Mouse (Mus musculus) CD8-positive naive resting alpha-beta T cell, adult 2 months (primary cell): ENCODE measurements around the gene Csmd2.

ENCODE experiments used
- DNase-seq, 2 experiments: peaks; one replicate each; pipeline ENCODE4 v3.0.0; 2022; ENCODE audit warnings: low read depth in 2 of 2, low spot score in 2 of 2

Csmd2 gene

DNA sequence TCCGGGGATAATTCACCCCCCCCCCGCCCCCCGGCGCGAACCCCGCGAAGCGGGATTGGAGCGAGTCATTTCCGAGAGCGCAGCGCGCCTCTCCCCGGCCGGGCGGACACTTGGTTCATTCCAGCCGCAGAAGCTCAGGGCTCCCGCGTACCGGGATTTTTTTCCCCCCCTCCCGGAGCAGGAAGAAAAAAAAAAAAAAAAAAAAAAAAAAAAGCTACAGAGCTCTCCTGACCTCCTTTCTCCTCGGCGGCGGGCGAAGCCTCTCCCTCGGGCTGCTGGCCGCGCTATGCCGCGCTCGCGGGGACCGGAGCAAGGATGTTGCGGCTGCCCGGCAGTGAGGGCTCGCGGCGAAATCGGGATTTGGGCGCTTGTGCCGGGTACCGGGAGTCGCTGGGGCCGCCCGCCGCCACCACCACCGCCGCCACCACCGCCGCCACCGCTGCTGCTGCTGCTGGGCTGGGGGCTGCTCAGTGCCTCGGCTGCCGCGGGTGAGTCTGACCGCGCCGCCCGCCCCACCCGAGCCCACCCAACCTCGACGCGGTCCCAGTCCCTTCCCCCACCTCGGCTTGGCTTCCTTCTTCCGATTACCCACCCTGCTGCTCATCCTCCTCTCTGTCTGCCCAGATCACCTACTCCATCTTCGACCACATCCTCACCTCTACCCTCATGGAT lies at the start of gene Csmd2:
TSS of gene Csmd2 (plus strand) at position 74 of the 672 bp plus-strand sequence.
- DNase-seq = no peak

DNA sequence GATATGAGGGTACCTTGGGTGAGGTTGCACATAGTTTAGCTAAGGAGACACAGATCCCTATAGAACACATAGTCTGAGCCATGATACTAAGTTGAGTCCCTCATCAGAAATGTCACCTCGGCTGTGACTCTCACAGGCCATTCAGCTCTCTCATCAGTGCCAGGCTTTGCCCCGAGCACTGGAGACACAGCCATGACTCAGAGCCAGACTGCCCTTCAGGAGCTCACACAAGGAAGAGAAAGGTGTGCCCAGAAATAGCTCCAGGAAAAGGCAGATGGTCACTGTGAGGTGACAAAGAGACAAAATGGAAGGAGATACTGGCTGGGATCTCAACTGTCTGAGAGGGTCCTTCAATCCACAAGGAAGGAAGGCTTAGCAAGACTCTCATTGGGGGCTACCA lies 40.0 kb upstream of the Csmd2 start:
- no peak for DNase-seq

DNA sequence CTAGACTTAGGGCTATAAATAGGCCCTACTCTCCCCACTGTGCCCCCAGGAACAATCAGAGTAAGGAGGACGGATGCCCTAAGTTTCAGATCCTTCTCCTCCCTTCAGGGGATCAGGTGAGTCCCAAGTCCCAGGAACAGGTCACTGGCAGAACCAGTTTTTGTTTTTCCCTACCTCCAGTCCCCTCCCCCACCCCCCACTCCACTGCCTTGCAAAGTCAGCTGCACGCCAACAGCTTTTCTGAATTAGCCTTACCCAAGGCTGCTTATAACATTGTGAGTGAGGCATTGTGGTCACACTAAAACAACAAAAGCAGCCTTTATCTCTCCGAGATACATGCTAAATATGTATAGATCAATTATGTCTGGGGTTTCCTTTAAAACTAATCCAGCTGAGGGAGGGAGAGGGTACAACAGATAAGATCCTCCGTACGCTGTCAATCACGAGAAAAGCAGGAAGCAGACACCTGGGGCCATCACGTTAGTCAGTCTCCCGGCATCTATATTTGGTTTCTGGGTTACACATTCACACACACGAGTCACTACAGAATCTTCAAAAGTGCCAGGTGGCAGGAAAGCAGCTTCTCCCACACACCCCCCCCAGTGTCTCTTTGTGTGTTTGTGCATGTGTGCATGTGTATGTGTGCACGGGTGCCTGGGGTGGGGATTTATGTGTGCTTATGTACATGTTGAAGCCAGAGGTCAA lies 34.5 kb upstream of the Csmd2 start:
- DNase-seq = no peak

DNA sequence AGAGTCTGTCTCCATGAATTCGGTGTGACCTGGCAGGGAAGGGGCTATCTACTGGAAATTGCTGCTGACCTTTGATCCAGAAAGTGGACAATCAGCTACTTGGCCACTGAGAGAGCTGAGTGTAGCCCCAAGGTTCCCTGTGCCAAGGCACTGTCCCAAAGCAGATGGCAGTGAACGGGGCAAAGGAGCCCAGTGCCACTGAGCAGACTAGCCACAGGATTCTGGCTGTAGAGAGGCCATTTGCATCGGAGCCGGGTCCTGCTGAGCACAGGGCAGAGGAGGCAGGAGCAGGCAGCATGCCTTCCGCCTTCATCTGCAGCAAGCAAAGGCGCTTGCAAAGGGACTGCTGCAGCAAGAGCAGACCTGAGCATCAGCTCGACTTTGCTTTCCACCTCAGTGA lies 18.6 kb upstream of the Csmd2 start:
- no peak for DNase-seq

DNA sequence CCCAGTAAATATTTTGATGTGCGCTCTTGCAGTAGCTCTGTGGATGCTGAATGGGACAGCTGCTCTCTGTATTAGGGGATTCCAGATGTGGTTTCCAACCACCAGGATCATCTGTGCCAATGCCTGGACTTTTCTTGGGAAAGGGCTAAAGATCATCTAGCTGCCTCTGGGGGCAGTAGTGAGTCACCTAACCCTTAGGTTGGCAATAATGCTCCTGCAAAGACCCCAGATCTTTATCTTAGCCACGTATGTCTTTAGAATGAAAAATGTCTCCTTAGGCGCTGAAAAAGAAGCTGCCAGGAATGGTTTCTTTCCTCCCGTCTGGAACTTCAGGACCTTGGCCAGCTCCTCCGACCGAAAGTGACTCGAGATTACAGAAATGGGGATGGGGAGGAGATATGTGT lies 17.6 kb upstream of the Csmd2 start:
- DNase-seq = no peak

DNA sequence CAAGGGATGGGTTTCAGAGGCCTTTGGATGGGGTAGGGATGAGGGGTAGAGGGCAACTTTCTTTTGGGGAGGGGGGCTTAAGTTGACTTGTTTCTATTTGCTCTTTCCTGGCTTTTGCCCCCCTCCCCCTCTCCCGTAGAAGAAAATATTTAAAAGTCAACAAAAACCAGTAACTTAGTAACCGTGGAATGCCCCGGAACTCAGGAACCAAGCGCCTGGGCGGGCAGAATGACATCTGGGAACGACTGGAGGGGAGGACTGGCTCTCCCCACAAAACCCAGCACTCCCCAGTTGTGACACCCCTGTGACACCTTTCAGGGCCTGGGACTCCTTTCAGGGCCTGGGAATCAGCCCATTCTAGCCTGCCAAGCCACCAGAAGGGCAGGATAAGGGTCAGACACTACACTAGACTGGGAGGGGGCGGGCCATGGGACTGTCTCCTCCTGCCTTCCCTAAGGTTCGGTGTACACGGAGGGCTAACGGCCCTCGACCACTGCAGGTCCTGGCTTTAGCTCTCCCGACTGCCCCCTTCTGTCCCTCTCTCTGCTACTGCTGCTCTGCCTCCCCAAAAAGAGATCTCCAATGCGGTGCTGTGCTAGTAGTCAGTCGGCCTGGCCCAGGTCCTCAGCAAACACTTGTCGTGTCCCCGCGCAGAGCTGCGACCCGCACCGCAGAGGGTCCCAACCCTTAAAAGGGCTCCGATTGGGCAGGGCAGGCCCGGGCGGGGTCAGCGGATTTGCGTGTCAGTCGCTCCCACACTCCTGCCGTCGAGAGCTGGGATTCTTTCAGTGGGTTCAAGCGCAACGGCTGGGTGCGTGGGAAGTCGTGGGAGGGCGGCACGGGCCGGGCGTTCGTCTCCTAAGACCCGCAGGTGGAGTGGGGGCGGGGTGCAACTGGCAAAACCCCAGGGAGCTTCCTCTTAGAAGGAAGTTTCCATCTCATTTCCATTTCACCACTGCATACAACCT lies 16.5 kb upstream of the Csmd2 start, which contains the start of gene CK137956:
TSS of gene CK137956 (minus strand) at position 51 of the 968 bp plus-strand sequence.
- no peak for DNase-seq

DNA sequence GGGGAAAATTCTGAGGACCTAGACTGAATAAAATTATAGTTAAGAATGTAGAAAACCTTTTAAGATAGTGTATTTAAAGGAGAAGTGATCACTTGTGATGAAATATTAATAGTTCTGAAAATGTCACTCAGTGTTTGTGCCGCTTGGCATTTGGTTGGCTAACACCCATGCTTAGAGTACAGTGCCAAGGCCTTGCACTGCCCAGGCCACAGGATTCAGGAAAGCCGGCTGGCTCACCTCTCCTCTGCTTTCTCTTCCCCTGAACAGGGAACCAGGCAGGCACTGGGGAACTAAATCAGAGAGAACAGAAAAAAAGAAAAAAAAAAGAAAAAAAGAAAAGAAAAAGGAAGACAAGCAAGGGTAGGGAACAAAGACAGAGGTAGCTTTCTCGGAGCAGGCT lies 14.7 kb upstream of the Csmd2 start:
- DNase-seq = no peak

DNA sequence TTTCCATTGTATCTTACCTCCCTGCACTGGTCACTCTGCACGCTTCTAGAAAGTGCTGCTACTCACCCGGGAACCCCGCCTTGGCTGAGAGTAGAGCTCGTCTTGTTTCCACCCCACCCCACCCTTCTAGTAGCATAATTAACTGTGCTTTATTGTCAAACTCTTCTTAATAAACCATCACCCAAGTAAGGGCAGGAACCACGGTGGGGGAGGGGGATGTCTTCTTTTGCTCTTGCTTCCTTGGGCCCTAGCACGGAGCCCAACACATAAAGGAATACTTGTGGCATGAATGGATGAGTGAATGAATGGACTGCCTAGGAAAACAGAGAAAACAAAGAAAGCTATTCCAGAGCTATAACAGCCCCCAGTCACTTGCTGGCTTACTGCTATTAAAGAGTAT lies 6.5 kb upstream of the Csmd2 start:
- no peak for DNase-seq

DNA sequence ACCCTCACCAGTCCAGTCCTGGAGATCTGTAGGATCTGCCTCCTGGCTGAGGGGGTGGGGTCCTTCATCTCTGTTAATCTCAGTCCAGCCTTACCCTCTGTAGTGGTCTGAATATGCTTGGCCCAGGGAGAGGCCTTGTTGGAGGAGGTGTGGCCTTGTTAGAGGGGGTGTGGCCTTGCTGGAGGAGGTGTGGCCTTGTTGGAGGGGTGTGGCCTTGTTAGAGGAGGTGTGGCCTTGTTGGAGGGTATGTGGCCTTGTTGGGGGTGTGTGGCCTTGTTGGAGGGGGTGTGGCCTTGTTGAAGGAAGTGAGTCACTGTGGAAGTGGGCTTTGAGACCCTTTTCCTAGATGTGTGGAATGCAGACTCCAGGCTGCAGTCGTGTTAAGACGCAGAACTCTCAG lies 3.2 kb upstream of the Csmd2 start:
- DNase-seq = no peak

DNA sequence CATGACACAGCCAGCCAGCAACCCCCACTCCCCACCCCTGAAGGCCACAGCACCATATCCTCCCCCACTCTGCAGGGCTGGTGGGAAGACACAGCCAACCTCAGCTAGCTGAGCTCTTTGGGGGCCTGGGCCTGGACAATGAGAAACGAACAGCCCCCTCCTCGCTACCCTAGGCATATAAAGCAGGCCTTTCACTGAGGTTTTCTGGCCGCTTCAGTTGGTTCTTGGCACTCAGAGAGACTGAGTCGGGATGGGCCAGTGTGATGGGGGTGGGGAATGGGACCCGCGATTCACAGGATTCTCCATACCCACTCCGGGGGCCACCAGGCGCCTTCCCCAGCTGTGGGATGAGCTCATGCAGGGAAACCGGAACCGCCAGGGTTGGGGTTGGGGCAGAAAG lies 1.8 kb upstream of the Csmd2 start:
- no peak for DNase-seq

DNA sequence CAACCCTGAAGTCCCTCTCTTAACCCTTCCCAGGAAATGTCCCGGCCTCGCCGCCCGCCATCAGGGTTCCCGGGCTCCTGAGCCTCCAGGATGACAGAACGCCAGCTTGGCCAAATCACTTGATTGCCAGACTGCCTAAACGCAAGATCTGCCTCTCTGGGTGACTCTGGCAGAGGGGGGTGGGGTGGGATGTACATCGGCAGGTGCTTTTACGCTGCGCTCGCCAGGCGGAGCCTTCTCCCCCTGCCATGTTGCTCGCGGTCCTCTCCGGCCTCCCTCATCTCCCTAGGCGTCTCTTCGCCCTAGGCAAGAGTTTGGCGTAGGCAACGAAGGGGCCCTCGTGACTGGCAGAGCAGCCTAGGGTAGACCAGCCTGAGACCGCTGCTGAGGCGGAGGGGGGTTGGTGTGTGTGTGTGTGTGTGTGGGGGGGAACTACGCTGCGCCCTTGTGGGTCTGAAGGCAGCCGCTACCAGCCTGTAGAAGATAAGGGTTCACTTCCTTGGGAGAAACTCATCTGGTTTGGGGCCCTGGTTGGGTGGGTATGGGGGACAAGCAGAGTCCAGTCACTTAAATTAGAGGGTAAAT lies 1.1 kb upstream of the Csmd2 start:
- no peak for DNase-seq

DNA sequence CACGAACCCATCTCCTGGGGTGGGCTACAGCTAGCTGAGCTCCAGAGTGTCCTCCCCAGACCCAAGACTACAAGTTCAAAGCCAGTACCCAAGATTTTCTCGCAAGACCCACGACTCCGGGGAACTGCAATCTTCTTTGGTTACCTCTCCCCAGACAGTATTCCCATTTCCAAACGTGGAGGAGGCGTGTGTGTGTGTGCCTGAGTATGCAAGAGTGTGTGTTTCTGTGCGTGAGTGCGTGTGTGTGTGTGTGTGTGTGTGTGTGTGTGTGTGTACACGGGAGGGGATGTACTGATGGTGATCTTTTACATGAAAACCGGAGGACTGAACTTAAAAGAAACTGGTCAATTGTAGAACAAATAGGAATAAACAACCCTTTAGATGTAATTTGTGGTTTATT lies 387 bp upstream of the Csmd2 start:
- no peak for DNase-seq

DNA sequence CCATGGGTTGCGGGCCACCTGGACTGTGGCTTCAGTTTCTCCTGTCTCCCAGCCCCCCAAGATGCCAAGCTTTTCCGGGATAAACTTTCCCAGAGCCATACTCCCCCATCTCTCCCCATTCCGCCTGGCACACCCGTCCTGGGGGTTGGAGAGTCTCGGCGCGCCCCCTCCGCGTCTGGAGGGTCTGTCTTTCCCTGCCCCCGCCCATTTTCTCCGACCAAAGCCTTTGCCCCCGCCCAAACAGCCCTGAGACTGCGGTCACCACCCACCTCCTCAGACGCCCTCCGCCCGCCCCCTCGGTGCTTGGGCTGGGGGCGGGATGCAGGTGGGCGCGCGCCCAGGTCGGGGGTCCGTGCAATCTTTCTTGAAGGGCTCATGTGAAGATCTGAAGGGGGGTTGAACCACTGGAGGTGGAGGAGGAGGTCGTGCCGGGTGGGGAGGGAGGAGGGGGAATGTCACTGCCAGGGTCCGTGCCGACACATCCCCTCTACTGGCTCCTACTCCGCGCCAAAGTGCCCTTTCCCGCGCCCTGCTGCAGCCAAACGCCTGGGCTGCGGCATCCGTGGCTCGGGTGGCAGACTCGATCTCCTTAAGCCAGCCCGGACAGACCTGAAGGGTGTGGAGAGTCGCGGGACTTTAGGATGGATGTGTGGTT lies 996 bp downstream of the Csmd2 start:
- DNase-seq = no peak

DNA sequence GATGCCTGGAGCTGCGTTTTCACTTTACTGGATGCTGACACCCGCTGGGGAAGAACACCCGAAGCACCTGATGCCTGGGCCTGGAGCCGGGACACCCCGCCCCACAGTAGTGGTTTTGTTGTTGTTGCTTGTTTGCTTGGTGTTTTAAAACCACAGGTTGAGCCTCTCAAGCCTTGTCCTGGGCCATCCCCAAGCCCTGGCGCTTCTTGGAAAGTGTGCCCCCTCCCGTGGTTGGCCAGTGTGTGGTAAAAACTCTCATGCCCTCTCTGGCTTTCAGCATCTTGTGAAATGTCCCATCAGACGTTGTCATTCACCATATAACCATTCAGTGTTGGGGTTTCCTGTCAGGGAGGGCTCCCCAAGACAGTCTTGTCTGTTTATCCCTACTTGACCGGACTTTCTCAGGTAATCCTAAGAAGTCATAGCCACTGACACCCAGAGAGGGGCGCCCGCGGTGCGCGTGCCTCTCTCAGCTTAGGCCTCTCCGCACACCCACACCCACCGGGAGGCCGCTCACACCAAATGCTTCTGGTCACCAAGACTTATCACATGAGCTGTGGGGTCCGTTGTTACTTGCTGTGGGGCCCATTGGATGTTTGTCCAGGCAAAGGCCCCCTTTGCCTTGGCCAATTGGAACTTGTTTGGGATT lies 1.8 kb downstream of the Csmd2 start:
- no peak for DNase-seq

DNA sequence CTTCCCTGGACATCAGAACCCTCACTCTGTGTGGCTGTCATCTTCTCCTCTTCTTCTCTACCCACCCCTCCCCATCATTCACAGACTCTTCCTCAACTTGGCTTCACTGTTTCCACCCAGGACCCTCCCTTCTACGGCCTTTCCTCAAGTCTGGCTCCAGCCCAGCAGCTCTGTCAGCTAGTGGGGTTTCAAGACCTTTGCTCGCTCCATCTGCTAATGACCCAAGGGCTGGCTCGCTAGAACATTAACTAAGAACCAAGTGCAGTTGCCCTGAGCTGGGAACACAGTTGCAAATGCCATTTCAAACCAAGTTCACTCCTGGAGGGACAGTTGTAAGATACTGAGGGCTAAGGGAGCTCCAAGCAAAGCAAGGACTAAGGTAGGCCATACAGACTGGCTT lies 11.6 kb downstream of the Csmd2 start:
- DNase-seq = no peak

DNA sequence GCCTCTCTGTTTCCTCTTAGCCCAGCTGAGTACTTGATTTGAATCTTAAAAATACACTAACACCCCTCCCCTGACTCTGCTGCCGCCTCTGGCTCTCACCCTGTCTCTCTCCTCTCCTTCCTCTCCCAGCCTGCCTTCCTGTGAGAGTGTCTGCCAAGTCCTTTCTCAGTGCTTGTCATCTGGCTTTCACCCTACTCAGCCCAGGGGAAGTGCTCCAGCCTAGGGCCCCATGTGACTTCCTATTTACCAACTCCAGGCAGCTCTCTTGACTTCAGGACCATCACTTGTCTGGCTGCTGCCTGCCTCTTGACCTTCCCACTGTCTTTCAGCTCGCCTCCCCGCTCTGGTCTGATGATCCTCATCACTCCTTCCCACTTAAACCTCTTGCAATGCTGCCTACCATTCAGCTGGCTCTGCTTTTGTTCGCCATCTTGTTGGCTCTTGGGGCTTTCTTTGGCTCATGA lies 15.0 kb downstream of the Csmd2 start:
- no peak for DNase-seq

DNA sequence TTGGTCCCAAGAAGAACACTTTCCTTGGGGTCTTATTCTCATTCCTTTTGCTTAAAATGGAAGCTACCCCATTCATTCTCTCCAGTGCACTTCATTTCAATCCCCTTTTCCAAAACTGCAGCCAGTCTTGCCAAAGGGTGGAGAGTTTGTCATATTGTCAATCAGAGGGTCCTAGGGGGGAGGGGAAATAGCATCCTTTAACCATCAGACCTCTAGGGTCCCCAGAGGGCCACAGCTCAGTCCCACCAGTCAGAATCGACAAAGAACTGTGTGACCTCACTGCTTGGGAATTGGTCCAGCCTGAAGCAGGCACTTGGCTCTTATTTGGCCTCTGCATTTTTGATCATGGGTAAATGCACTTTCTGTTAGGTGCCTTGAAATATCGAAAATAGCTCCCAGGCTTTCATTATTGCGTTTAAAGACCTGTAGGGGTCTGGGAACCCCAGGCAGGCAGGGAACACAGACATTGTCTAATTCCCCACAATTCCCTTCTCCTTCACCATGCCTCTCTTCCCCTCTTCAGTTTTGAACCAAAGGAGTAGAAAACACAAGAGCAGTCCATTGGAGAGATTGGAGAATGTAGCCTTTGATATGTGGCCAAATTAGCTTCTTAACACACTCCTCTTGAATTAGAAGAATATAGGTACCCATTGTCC lies 17.3 kb downstream of the Csmd2 start:
- DNase-seq = no peak

DNA sequence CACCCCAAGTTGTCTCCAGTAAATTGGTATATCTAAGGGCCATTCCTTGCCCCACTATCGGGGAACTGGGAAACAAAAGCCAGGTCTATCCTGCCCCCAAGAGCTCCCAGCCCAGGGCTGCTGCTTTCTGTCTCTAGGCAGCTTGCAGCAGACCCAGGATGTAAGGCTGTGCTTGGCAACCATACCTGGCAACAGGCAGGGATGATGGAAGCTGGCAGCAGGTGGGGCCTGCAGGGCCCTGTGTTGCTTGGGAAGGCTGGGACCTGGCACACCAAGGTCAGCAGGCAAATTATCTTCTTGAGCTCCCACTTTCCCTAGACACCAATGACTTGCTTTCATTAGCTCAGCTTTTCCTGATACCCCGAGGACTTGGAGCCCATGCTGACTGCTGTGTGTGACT lies 31.8 kb downstream of the Csmd2 start:
- DNase-seq = no peak

DNA sequence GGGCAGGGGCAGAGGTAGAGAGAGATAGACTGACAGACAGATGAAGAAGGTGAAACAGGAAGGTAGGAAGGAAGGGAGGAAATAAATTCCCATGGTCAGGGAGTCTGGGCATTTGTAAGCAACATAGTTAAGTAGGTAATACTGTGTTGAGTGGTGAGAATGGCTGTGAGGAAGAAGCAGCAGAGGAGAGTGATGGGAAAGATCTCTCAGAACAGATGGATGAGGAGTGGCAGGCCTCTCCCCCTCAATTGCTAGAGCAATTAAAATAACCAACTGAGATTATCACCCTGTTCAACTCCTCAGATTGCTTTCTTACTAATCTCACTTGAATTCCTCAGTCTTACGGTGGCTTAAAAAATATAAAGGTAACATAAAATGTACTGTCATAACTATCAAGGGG lies 40.6 kb downstream of the Csmd2 start:
- no peak for DNase-seq

DNA sequence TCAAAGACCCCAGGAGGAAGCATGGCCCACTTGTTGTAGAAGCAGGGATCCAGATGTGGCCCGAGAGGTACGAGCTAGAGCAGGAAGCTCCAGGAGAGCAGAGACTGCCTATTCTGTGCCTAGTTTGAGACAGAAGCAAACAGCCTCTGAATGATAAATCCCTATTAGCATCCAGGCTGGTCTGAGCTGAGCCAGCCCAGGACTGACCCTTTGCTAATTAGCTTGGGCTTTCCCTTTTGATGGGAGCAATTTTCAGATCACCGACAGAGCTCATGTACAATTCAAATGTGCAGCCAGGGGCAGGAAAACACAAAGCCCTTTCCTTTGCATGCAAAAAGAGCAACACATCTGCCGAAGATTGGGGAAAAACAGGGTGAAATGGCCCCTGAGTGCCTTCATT lies 54.2 kb downstream of the Csmd2 start:
- no peak for DNase-seq
